In the genomic region with DNA sequence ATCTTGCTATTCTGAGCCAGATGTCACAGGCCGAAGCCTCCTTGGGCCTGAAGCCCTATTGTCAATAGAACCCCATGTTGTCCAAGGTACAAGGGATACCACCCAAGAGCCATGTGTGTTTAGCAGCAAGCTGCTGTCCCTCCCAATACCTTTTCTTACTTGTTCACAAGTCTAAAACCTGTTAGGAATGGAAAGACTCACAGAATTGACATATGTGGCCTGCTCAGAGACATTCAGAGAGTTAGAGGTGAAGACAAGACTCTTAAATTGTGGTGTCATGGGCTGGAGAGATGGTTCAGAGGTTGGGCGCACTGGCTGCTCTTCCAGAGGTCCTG, we compare ENCODE assay signal across 9 mouse cellular contexts. TPM values are rescaled to one million over a fixed set of nuclear protein-coding genes. Genes with fewer than 3 reads are reported as not detected.
DNase-seq lines count a peak whose midpoint lies in the region; ATAC-seq lines count a peak whose summit lies in the region.
"Had no signal": no experiment of that assay in that cellular context is flagged by ENCODE, and none has a peak within 500 bp of the region (broad histone marks: within the 10 kb centered on the region; RNA-seq: fewer than 3 reads in every experiment).

No protein-coding gene starts in this region.

- no peak overlapping the region; the same call in 1 of the 2 replicates for H3K4me2 ChIP-seq in hindbrain, embryonic 11.5 days (replicated peaks; ENCODE audit: low read depth, low read length)
- no peak overlapping the region for H3K4me2 ChIP-seq in hindbrain, embryonic 14.5 days (replicated peaks)
- H3K4me2 ChIP-seq in midbrain, embryonic 12.5 days (replicated peaks) = no peak overlapping the region
- no peak overlapping the region for H3K4me2 ChIP-seq in midbrain, embryonic 13.5 days (replicated peaks)
- H3K4me2 ChIP-seq in hindbrain, embryonic 13.5 days = no peak overlapping the region
- H3K4me2 ChIP-seq in neural tube, embryonic 15.5 days = no peak overlapping the region

- peaks cover 11% of the 10 kb centered on the region for H3K4me1 ChIP-seq in hindbrain, embryonic 11.5 days (replicated peaks; ENCODE audit: control insufficient read depth, insufficient read depth, low read length)
- peaks cover 9% of the 10 kb centered on the region for H3K4me1 ChIP-seq in hindbrain, embryonic 14.5 days (replicated peaks; ENCODE audit: control insufficient read depth, insufficient read depth, low read length)
- H3K4me1 ChIP-seq in midbrain, embryonic 12.5 days = peaks cover 53% of the 10 kb centered on the region
- H3K4me1 ChIP-seq in midbrain, embryonic 13.5 days (replicated peaks) = peaks cover 54% of the 10 kb centered on the region
- H3K4me1 ChIP-seq in hindbrain, embryonic 13.5 days (replicated peaks) = peaks cover 52% of the 10 kb centered on the region
- peaks cover 37% of the 10 kb centered on the region for H3K4me1 ChIP-seq in neural tube, embryonic 15.5 days

- DNase-seq in hindbrain, embryonic 11.5 days (ENCODE audit: low spot score) = peak; percentile 35
- DNase-seq in hindbrain, embryonic 14.5 days (ENCODE audit: low spot score) = no peak
- DNase-seq in gastrocnemius, postnatal 10 days = no peak
- no peak for DNase-seq in T-cell, adult 2 months (ENCODE audit: low spot score)
- DNase-seq: right cerebral cortex, postnatal 25 days had no signal

- no peaks in the 10 kb centered on the region for H3K9me3 ChIP-seq in hindbrain, embryonic 11.5 days (ENCODE audit: control insufficient read depth, low read length)
- no peaks in the 10 kb centered on the region for H3K9me3 ChIP-seq in hindbrain, embryonic 14.5 days (ENCODE audit: control insufficient read depth, low read length)
- no peaks in the 10 kb centered on the region for H3K9me3 ChIP-seq in midbrain, embryonic 12.5 days
- H3K9me3 ChIP-seq in midbrain, embryonic 13.5 days = no peaks in the 10 kb centered on the region
- H3K9me3 ChIP-seq in hindbrain, embryonic 13.5 days = no peaks in the 10 kb centered on the region
- H3K9me3 ChIP-seq in neural tube, embryonic 15.5 days (replicated peaks) = no peaks in the 10 kb centered on the region

- no peak overlapping the region for H3K9ac ChIP-seq in hindbrain, embryonic 11.5 days (ENCODE audit: low read depth, low read length)
- H3K9ac ChIP-seq in hindbrain, embryonic 14.5 days = no peak overlapping the region
- H3K9ac ChIP-seq in midbrain, embryonic 12.5 days (replicated peaks) = no peak overlapping the region
- H3K9ac ChIP-seq in midbrain, embryonic 13.5 days (replicated peaks) = no peak overlapping the region
- no peak overlapping the region for H3K9ac ChIP-seq in hindbrain, embryonic 13.5 days
- H3K9ac ChIP-seq in neural tube, embryonic 15.5 days (replicated peaks) = no peak overlapping the region

- H3K27me3 ChIP-seq in hindbrain, embryonic 11.5 days (ENCODE audit: control insufficient read depth, insufficient read depth, low read length) = no peaks in the 10 kb centered on the region; the same call in 1 of the 2 replicates
- peaks cover 10% of the 10 kb centered on the region; the same call in 1 of the 2 replicates for H3K27me3 ChIP-seq in hindbrain, embryonic 14.5 days (ENCODE audit: control insufficient read depth, insufficient read depth, low read length)
- peaks cover 15% of the 10 kb centered on the region; the same call in 1 of the 2 replicates for H3K27me3 ChIP-seq in midbrain, embryonic 12.5 days
- peaks cover 15% of the 10 kb centered on the region for H3K27me3 ChIP-seq in midbrain, embryonic 13.5 days
- peaks cover 21% of the 10 kb centered on the region; the same call in 1 of the 2 replicates for H3K27me3 ChIP-seq in hindbrain, embryonic 13.5 days
- H3K27me3 ChIP-seq in neural tube, embryonic 15.5 days (replicated peaks) = peaks cover 11% of the 10 kb centered on the region; the same call in 1 of the 2 replicates

- no peaks in the 10 kb centered on the region for H3K36me3 ChIP-seq in hindbrain, embryonic 11.5 days (ENCODE audit: control insufficient read depth, insufficient read depth, low read length)
- H3K36me3 ChIP-seq in hindbrain, embryonic 14.5 days (replicated peaks; ENCODE audit: control insufficient read depth, insufficient read depth) = no peaks in the 10 kb centered on the region
- no peaks in the 10 kb centered on the region for H3K36me3 ChIP-seq in midbrain, embryonic 12.5 days
- H3K36me3 ChIP-seq in midbrain, embryonic 13.5 days = no peaks in the 10 kb centered on the region
- no peaks in the 10 kb centered on the region for H3K36me3 ChIP-seq in hindbrain, embryonic 13.5 days
- H3K36me3 ChIP-seq in neural tube, embryonic 15.5 days = no peaks in the 10 kb centered on the region

- 74% methylated on average over 2 of the region's 2 CpGs for WGBS in hindbrain, embryonic 11.5 days
- WGBS in hindbrain, embryonic 14.5 days = 81% methylated on average over 2 of the region's 2 CpGs
- WGBS in midbrain, embryonic 12.5 days = 74% methylated on average over 2 of the region's 2 CpGs
- WGBS in midbrain, embryonic 13.5 days = 77% methylated on average over 2 of the region's 2 CpGs
- WGBS in hindbrain, embryonic 13.5 days = 74% methylated on average over 2 of the region's 2 CpGs
- 87% methylated on average over 2 of the region's 2 CpGs for WGBS in neural tube, embryonic 15.5 days

- H3K4me3 ChIP-seq in hindbrain, embryonic 11.5 days (ENCODE audit: low read depth, low read length) = no peak overlapping the region
- H3K4me3 ChIP-seq in hindbrain, embryonic 14.5 days (replicated peaks; ENCODE audit: low read length) = no peak overlapping the region
- no peak overlapping the region for H3K4me3 ChIP-seq in midbrain, embryonic 12.5 days
- H3K4me3 ChIP-seq in midbrain, embryonic 13.5 days (replicated peaks) = no peak overlapping the region
- no peak overlapping the region for H3K4me3 ChIP-seq in hindbrain, embryonic 13.5 days
- no peak overlapping the region for H3K4me3 ChIP-seq in neural tube, embryonic 15.5 days (replicated peaks)

- ATAC-seq in hindbrain, embryonic 11.5 days (ENCODE audit: low FRiP score) = no peak
- ATAC-seq in hindbrain, embryonic 14.5 days (ENCODE audit: low FRiP score) = no peak
- ATAC-seq in midbrain, embryonic 12.5 days (ENCODE audit: low FRiP score, low read depth) = no peak
- ATAC-seq in midbrain, embryonic 13.5 days = no peak
- no peak for ATAC-seq in hindbrain, embryonic 13.5 days (ENCODE audit: low FRiP score)
- ATAC-seq in neural tube, embryonic 15.5 days (ENCODE audit: low FRiP score) = no peak

- H3K27ac ChIP-seq in hindbrain, embryonic 11.5 days (ENCODE audit: low read depth, low read length) = peak overlapping the region; percentile 68; the same call in 1 of the 2 replicates
- no peak overlapping the region for H3K27ac ChIP-seq in hindbrain, embryonic 14.5 days
- peak overlapping the region; percentile 67; the same call in 1 of the 2 replicates for H3K27ac ChIP-seq in midbrain, embryonic 12.5 days (replicated peaks)
- no peak overlapping the region for H3K27ac ChIP-seq in midbrain, embryonic 13.5 days
- peak overlapping the region; percentile 70 for H3K27ac ChIP-seq in hindbrain, embryonic 13.5 days
- peak overlapping the region; percentile 74; the same call in 1 of the 2 replicates for H3K27ac ChIP-seq in neural tube, embryonic 15.5 days (replicated peaks)

RNA-seq across cellular contexts. Expression of gene Id3, which starts 5.7 kb away (rescaled TPM):
- 453 and 482 TPM in 2 replicates for polyA plus RNA-seq in hindbrain, embryonic 11.5 days (2014; fragmentation: Nextera tagmentation; extraction: Ambion mirVana)
- polyA plus RNA-seq in hindbrain, embryonic 14.5 days (2014; fragmentation: Nextera tagmentation; extraction: Ambion mirVana) = 194 and 206 TPM in 2 replicates
- 355 and 390 TPM in 2 replicates for polyA plus RNA-seq in midbrain, embryonic 12.5 days (2016; fragmentation: Nextera tagmentation; extraction: Ambion mirVana)
- polyA plus RNA-seq in midbrain, embryonic 13.5 days (2015; fragmentation: Nextera tagmentation; extraction: Ambion mirVana) = 175 and 214 TPM in 2 replicates
- 234 and 269 TPM in 2 replicates for polyA plus RNA-seq in hindbrain, embryonic 13.5 days (2015; fragmentation: Nextera tagmentation; extraction: Ambion mirVana)
- polyA plus RNA-seq in neural tube, embryonic 15.5 days (2015; fragmentation: Nextera tagmentation; extraction: Ambion mirVana) = 227 TPM in 2 replicates
- 10 to 100 TPM; 33.3 to 48.8 TPM for total RNA-seq in gastrocnemius, postnatal 10 days (2021)

RNA-seq across cellular contexts. Expression of gene E2f2, which starts 23.2 kb away (rescaled TPM):
- polyA plus RNA-seq in hindbrain, embryonic 11.5 days (2014; fragmentation: Nextera tagmentation; extraction: Ambion mirVana) = 5.5 and 6.2 TPM in 2 replicates
- polyA plus RNA-seq in hindbrain, embryonic 14.5 days (2014; fragmentation: Nextera tagmentation; extraction: Ambion mirVana) = 1.2 and 1.3 TPM in 2 replicates
- 10.0 and 10.7 TPM in 2 replicates for polyA plus RNA-seq in midbrain, embryonic 12.5 days (2016; fragmentation: Nextera tagmentation; extraction: Ambion mirVana)
- polyA plus RNA-seq in midbrain, embryonic 13.5 days (2015; fragmentation: Nextera tagmentation; extraction: Ambion mirVana) = 3.8 and 4.0 TPM in 2 replicates
- 2.7 and 3.2 TPM in 2 replicates for polyA plus RNA-seq in hindbrain, embryonic 13.5 days (2015; fragmentation: Nextera tagmentation; extraction: Ambion mirVana)
- polyA plus RNA-seq in neural tube, embryonic 15.5 days (2015; fragmentation: Nextera tagmentation; extraction: Ambion mirVana) = 2.1 and 4.4 TPM in 2 replicates
- 10 to 100 TPM in 1 of 2 experiments, 1 to 10 TPM in 1; 6.9 to 11.0 TPM for total RNA-seq in gastrocnemius, postnatal 10 days (2021)

RNA-seq across cellular contexts. Expression of gene Asap3, which starts 57.2 kb away (rescaled TPM):
- 2.5 and 3.3 TPM in 2 replicates for polyA plus RNA-seq in hindbrain, embryonic 11.5 days (2014; fragmentation: Nextera tagmentation; extraction: Ambion mirVana)
- polyA plus RNA-seq in hindbrain, embryonic 14.5 days (2014; fragmentation: Nextera tagmentation; extraction: Ambion mirVana) = 4.9 TPM in 2 replicates
- polyA plus RNA-seq in midbrain, embryonic 12.5 days (2016; fragmentation: Nextera tagmentation; extraction: Ambion mirVana) = 8.2 and 8.9 TPM in 2 replicates
- polyA plus RNA-seq in midbrain, embryonic 13.5 days (2015; fragmentation: Nextera tagmentation; extraction: Ambion mirVana) = 3.9 and 4.5 TPM in 2 replicates
- polyA plus RNA-seq in hindbrain, embryonic 13.5 days (2015; fragmentation: Nextera tagmentation; extraction: Ambion mirVana) = 5.8 and 6.3 TPM in 2 replicates
- polyA plus RNA-seq in neural tube, embryonic 15.5 days (2015; fragmentation: Nextera tagmentation; extraction: Ambion mirVana) = 6.6 and 6.7 TPM in 2 replicates
- total RNA-seq in gastrocnemius, postnatal 10 days (2021) = 10 to 100 TPM in 1 of 2 experiments, 1 to 10 TPM in 1; 7.2 to 10.1 TPM

Comparison
In these comparisons a context has a peak if more than half of its experiments do, and no peak if none do; other contexts are left out.
1. H3K27ac ChIP-seq: peak in hindbrain, embryonic 11.5 days (single experiment), midbrain, embryonic 12.5 days (single experiment), hindbrain, embryonic 13.5 days (single experiment) and neural tube, embryonic 15.5 days (single experiment); none in hindbrain, embryonic 14.5 days (single experiment) and midbrain, embryonic 13.5 days (single experiment).